Mouse (Mus musculus) liver, embryonic 14.5 days (tissue): ENCODE results near the gene Pcsk5. TPM values are rescaled to one million over a fixed set of nuclear protein-coding genes. Genes with fewer than 3 reads are reported as not detected.

Experiments
- ATAC-seq: fragments of 200-750 bp; cut with Nextera tagmentation; 2 replicates; pipeline ENCODE4 v1.8.0; 2017; ENCODE audit warnings: moderate number of reproducible peaks, mild to moderate bottlenecking, moderate library complexity; ENCODE audit not compliant: insufficient read depth
- DNase-seq, 3 experiments: peaks; one replicate each; pipeline ENCODE4 v3.0.0-alpha.2; 2012 to 2013; ENCODE audit warnings: low read depth in 3 of 3, low spot score in 3 of 3
- H3K27ac ChIP-seq: fragments of 300-500 bp; sonication (generic); 2 replicates; pipeline ENCODE4 v1.5.1; 2014; ENCODE audit warnings: moderate library complexity, mild to moderate bottlenecking, control low read depth, inconsistent platforms
- H3K27me3 ChIP-seq: fragments of 300-500 bp; sonication (generic); 2 replicates; pipeline ENCODE4 v1.6.1; 2014; ENCODE audit warnings: mild to moderate bottlenecking, low read length, moderate library complexity; ENCODE audit not compliant: control insufficient read depth, insufficient read depth
- H3K36me3 ChIP-seq: fragments of 300-500 bp; sonication (generic); replicated peaks from 2 replicates; pipeline ENCODE4 v1.6.1; 2014; ENCODE audit warnings: low read depth; ENCODE audit not compliant: control insufficient read depth, insufficient read depth
- H3K4me1 ChIP-seq, 2 experiments: fragments of 200-500 bp in 1 of 2; fragments of 300-500 bp in 1 of 2; sonication (generic) in 1 of 2; replicated peaks; 2 replicates each; pipeline ENCODE4 v1.6.1; 2012 to 2014; ENCODE audit warnings: antibody characterized with exemption in 1 of 2, inconsistent platforms in 1 of 2, low read length in 1 of 2; ENCODE audit not compliant: control insufficient read depth in 2 of 2, insufficient read depth in 2 of 2
- H3K4me2 ChIP-seq: fragments of 300-500 bp; sonication (generic); 2 replicates; pipeline ENCODE4 v1.6.1; 2014; ENCODE audit warnings: low read depth, mild to moderate bottlenecking, control low read depth, moderate library complexity
- H3K4me3 ChIP-seq, 2 experiments: fragments of 200-500 bp in 1 of 2; fragments of 300-500 bp in 1 of 2; sonication (generic) in 1 of 2; 2 replicates each; pipeline ENCODE4 v1.5.1; 2012 to 2014; ENCODE audit warnings: low read depth in 2 of 2, low read length in 2 of 2, mild to moderate bottlenecking in 2 of 2, control low read depth in 1 of 2, inconsistent platforms in 1 of 2, moderate library complexity in 1 of 2; ENCODE audit not compliant: insufficient read depth in 1 of 2
- H3K9ac ChIP-seq: fragments of 300-500 bp; sonication (generic); replicated peaks from 2 replicates; pipeline ENCODE4 v1.6.1; 2014; ENCODE audit warnings: mild to moderate bottlenecking, control low read depth, moderate library complexity
- H3K9me3 ChIP-seq: fragments of 300-500 bp; sonication (generic); 2 replicates; pipeline ENCODE4 v1.6.1; 2016; ENCODE audit warnings: low read length, mixed read lengths; ENCODE audit not compliant: control insufficient read depth
- CTCF ChIP-seq: IDR thresholded peaks from 2 replicates; pipeline ENCODE4 v1.5.1; 2016; ENCODE audit warnings: antibody characterized with exemption, low read depth, control low read depth
- EP300 ChIP-seq: IDR thresholded peaks from 2 replicates; pipeline ENCODE4 v1.6.1; 2016; ENCODE audit warnings: antibody characterized with exemption, low read depth
- WGBS: fragments of 180-500 bp; shearing (Covaris S2); extraction: QIAGEN DNeasy Blood & Tissue Kit; methylation state at CpG from one replicate; pipeline ENCODE4 v1.1.7; 2014; ENCODE audit not compliant: insufficient replicate concordance; 5-methylcytosine and 5-hydroxymethylcytosine counted together
- polyA plus RNA-seq, 2 experiments: library from polyadenylated mRNA; depleted of rRNA in 1 of 2; stranded (reverse) in 1 of 2; unstranded in 1 of 2; fragments of >200 nt; fragmentation: Nextera tagmentation in 1 of 2; extraction: Ambion mirVana in 1 of 2; gene quantifications; 2 replicates each; pipeline versions ENCODE4 v1.2.1 to v1.2.3; 2012 to 2014

Gene Pcsk5
- polyA plus RNA-seq, 2 experiments, result 0.58 to 0.61 TPM

- no peak for TF ChIP-seq EP300
- TF ChIP-seq CTCF, result no peak
- no peak overlapping the region for H3K9ac ChIP-seq
- no peak overlapping the region for H3K4me3 ChIP-seq
- no peak overlapping the region for H3K27ac ChIP-seq
- ATAC-seq (no peak), DNase-seq (no peak)
- no peaks in the 10 kb centered on the region for H3K4me1 ChIP-seq
- H3K36me3 ChIP-seq, result no peaks in the 10 kb centered on the region
- H3K9me3 ChIP-seq, result no peaks in the 10 kb centered on the region
- no peaks in the 10 kb centered on the region for H3K27me3 ChIP-seq
- 61% methylated on average over 2 of the region's 2 CpGs for WGBS
- H3K4me2 ChIP-seq, result no peak overlapping the region
Observed at GRCm38 (mm10) chr19:17783231-17783630, 54.2 kb downstream of the Pcsk5 start.

- no peak for TF ChIP-seq EP300
- TF ChIP-seq CTCF, result no peak
- Histone ChIP-seq H3K9me3 (no peaks in the 10 kb centered on the region), H3K27ac (no peak overlapping the region), H3K36me3 (no peaks in the 10 kb centered on the region), H3K4me2 (no peak overlapping the region), H3K4me3 (no peak overlapping the region), H3K9ac (no peak overlapping the region), H3K27me3 (no peaks in the 10 kb centered on the region), H3K4me1 (no peaks in the 10 kb centered on the region)
- ATAC-seq (no peak), DNase-seq (no peak)
- WGBS, result 44% methylated on average over 4 of the region's 4 CpGs
Observed at GRCm38 (mm10) chr19:17781323-17781722, 56.1 kb downstream of the Pcsk5 start.

- TF ChIP-seq EP300, result no peak
- TF ChIP-seq CTCF, result no peak
- Histone ChIP-seq H3K4me1 (no peaks in the 10 kb centered on the region), H3K9ac (no peak overlapping the region), H3K4me3 (no peak overlapping the region), H3K4me2 (no peak overlapping the region), H3K27me3 (no peaks in the 10 kb centered on the region), H3K27ac (no peak overlapping the region), H3K9me3 (no peaks in the 10 kb centered on the region), H3K36me3 (no peaks in the 10 kb centered on the region)
- DNase-seq (no peak), ATAC-seq (no peak)
- 43% methylated on average over 2 of the region's 2 CpGs for WGBS
Observed at GRCm38 (mm10) chr19:17775943-17776342, 61.5 kb downstream of the Pcsk5 start.

GRCm38 (mm10) chr19:17775097-17775496 lies 62.3 kb downstream of the Pcsk5 start:
- Histone ChIP-seq H3K4me2 (no peak overlapping the region), H3K27me3 (no peaks in the 10 kb centered on the region), H3K4me1 (no peaks in the 10 kb centered on the region), H3K36me3 (no peaks in the 10 kb centered on the region), H3K4me3 (no peak overlapping the region), H3K9ac (no peak overlapping the region), H3K27ac (no peak overlapping the region), H3K9me3 (no peaks in the 10 kb centered on the region)
- DNase-seq (no peak), ATAC-seq (no peak)
- WGBS, result 42% methylated on average over 2 of the region's 2 CpGs
- TF ChIP-seq EP300, result no peak
- TF ChIP-seq CTCF, result no peak

- Histone ChIP-seq H3K36me3 (no peaks in the 10 kb centered on the region), H3K4me2 (no peak overlapping the region), H3K9ac (no peak overlapping the region), H3K4me3 (no peak overlapping the region), H3K9me3 (no peaks in the 10 kb centered on the region), H3K4me1 (no peaks in the 10 kb centered on the region), H3K27ac (no peak overlapping the region), H3K27me3 (no peaks in the 10 kb centered on the region)
- TF ChIP-seq CTCF (no peak), EP300 (no peak)
- DNase-seq (no peak), ATAC-seq (no peak)
- 17% methylated on average over 1 of the region's 1 CpGs for WGBS
Observed at GRCm38 (mm10) chr19:17774061-17774460, 63.4 kb downstream of the Pcsk5 start.
